Mouse (Mus musculus): Measurements from ENCODE around the gene Pkd1l2. TPM values are rescaled to one million over a fixed set of nuclear protein-coding genes. Genes with fewer than 3 reads are reported as not detected.
A peak's percentile ranks its signal among the peaks of the same experiment; 100 is the strongest.

The Pkd1l2 gene
- total and polyA plus RNA-seq, 2 experiments from 2014 or later = 0.05 to 2.0 TPM

GRCm38 (mm10) chr8:117059021-117059420 is 23.2 kb downstream of the Pkd1l2 start:
- Histone ChIP-seq H3K4me3 (ENCODE audit: low read length) (no peak overlapping the region), H3K27ac (no peak overlapping the region), H3K4me1 (ENCODE audit: insufficient read depth, low read length) (no peaks in the 10 kb centered on the region), H3K36me3 (ENCODE audit: insufficient read depth, low read length) (no peaks in the 10 kb centered on the region), H3K4me2 (ENCODE audit: low read depth, low read length) (no peak overlapping the region), H3K27me3 (ENCODE audit: insufficient read depth, low read length) (no peaks in the 10 kb centered on the region), H3K9ac (replicated peaks; ENCODE audit: low read length) (no peak overlapping the region), H3K9me3 (ENCODE audit: low read length) (no peaks in the 10 kb centered on the region)
- WGBS = 67% methylated on average over 7 of the region's 7 CpGs
- TF ChIP-seq CTCF (IDR thresholded peaks at IDR 0.05; ENCODE audit: low read depth) = no peak
- ATAC-seq (no peak), DNase-seq (ENCODE audit: low spot score) (no peak)

DNA sequence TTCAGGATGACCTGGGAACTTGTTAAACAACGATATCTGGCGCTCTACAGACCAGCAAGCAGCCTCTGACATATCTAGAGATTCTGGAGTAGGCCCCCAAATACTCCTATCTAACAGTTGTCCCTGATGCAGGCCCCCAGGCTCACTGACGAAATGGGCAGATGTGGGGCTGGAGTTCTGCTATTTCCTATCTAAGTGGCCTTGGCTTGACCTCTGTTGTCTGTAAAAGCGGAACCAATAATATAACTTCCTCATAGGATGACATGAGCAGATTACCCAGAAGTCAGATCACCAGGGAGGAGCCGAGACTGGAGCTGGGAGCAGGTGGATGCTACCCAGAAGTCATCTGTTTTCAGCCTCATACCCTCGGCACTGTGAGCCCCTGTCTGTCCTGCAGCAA is 27.2 kb downstream of the Pkd1l2 start:
- no peak for ATAC-seq

GRCm38 (mm10) chr8:117054146-117054545 is 28.1 kb downstream of the Pkd1l2 start:
- no peak for TF ChIP-seq CTCF (IDR thresholded peaks at IDR 0.05; ENCODE audit: low read depth)
- no peak overlapping the region for H3K4me2 ChIP-seq (ENCODE audit: low read depth, low read length)
- no peaks in the 10 kb centered on the region for H3K27me3 ChIP-seq (ENCODE audit: insufficient read depth, low read length)
- H3K9me3 ChIP-seq (ENCODE audit: low read length) = no peaks in the 10 kb centered on the region
- H3K9ac ChIP-seq (replicated peaks; ENCODE audit: low read length) = no peak overlapping the region
- no peak for ATAC-seq
- 82% methylated on average over 3 of the region's 3 CpGs for WGBS
- H3K27ac ChIP-seq = no peak overlapping the region
- H3K4me3 ChIP-seq (ENCODE audit: low read length) = no peak overlapping the region
- H3K36me3 ChIP-seq (ENCODE audit: insufficient read depth, low read length) = no peaks in the 10 kb centered on the region
- no peaks in the 10 kb centered on the region for H3K4me1 ChIP-seq (ENCODE audit: insufficient read depth, low read length)
- DNase-seq (ENCODE audit: low spot score) = no peak

More for the DNA sequence above, 27.2 kb downstream of the Pkd1l2 start:
- H3K27me3 ChIP-seq (ENCODE audit: insufficient read depth, low read length) = no peaks in the 10 kb centered on the region
- H3K9me3 ChIP-seq (ENCODE audit: low read length) = no peaks in the 10 kb centered on the region
- no peak overlapping the region for H3K27ac ChIP-seq
- H3K9ac ChIP-seq (replicated peaks; ENCODE audit: low read length) = no peak overlapping the region
- TF ChIP-seq CTCF (IDR thresholded peaks at IDR 0.05; ENCODE audit: low read depth) = no peak
- DNase-seq (ENCODE audit: low spot score) = no peak
- no peak overlapping the region for H3K4me2 ChIP-seq (ENCODE audit: low read depth, low read length)
- no peaks in the 10 kb centered on the region for H3K36me3 ChIP-seq (ENCODE audit: insufficient read depth, low read length)
- no peaks in the 10 kb centered on the region for H3K4me1 ChIP-seq (ENCODE audit: insufficient read depth, low read length)
- 77% methylated on average over 6 of the region's 6 CpGs for whole genome bisulfite sequencing
- H3K4me3 ChIP-seq (ENCODE audit: low read length) = no peak overlapping the region

- no peaks in the 10 kb centered on the region for H3K36me3 ChIP-seq (ENCODE audit: insufficient read depth, low read length)
- peak; percentile 34 for TF ChIP-seq CTCF (IDR thresholded peaks at IDR 0.05; ENCODE audit: low read depth)
- ATAC-seq (no peak), DNase-seq (ENCODE audit: low spot score) (peak; percentile 9)
- H3K27ac ChIP-seq = no peak overlapping the region
- no peak overlapping the region for H3K4me3 ChIP-seq (ENCODE audit: low read length)
- WGBS = 68% methylated on average over 12 of the region's 12 CpGs
- no peaks in the 10 kb centered on the region for H3K4me1 ChIP-seq (ENCODE audit: insufficient read depth, low read length)
- no peaks in the 10 kb centered on the region for H3K27me3 ChIP-seq (ENCODE audit: insufficient read depth, low read length)
- no peaks in the 10 kb centered on the region for H3K9me3 ChIP-seq (ENCODE audit: low read length)
- no peak overlapping the region for H3K9ac ChIP-seq (replicated peaks; ENCODE audit: low read length)
- no peak overlapping the region for H3K4me2 ChIP-seq (ENCODE audit: low read depth, low read length)
Measured at GRCm38 (mm10) chr8:117053135-117054079, 28.8 kb downstream of the Pkd1l2 start.

GRCm38 (mm10) chr8:117051316-117051715 is 30.9 kb downstream of the Pkd1l2 start:
- whole genome bisulfite sequencing = 71% methylated on average over 9 of the region's 9 CpGs
- Histone ChIP-seq H3K27ac (no peak overlapping the region), H3K4me3 (ENCODE audit: low read length) (no peak overlapping the region), H3K4me2 (ENCODE audit: low read depth, low read length) (no peak overlapping the region), H3K27me3 (ENCODE audit: insufficient read depth, low read length) (no peaks in the 10 kb centered on the region), H3K9me3 (ENCODE audit: low read length) (no peaks in the 10 kb centered on the region), H3K9ac (replicated peaks; ENCODE audit: low read length) (no peak overlapping the region), H3K36me3 (ENCODE audit: insufficient read depth, low read length) (no peaks in the 10 kb centered on the region), H3K4me1 (ENCODE audit: insufficient read depth, low read length) (no peaks in the 10 kb centered on the region)
- DNase-seq (ENCODE audit: low spot score) (no peak), ATAC-seq (no peak)
- TF ChIP-seq CTCF (IDR thresholded peaks at IDR 0.05; ENCODE audit: low read depth) = no peak

GRCm38 (mm10) chr8:117050763-117051162 is 31.5 kb downstream of the Pkd1l2 start:
- Histone ChIP-seq H3K27me3 (ENCODE audit: insufficient read depth, low read length) (no peaks in the 10 kb centered on the region), H3K27ac (no peak overlapping the region), H3K9ac (replicated peaks; ENCODE audit: low read length) (no peak overlapping the region), H3K36me3 (ENCODE audit: insufficient read depth, low read length) (no peaks in the 10 kb centered on the region), H3K4me2 (ENCODE audit: low read depth, low read length) (no peak overlapping the region), H3K4me3 (ENCODE audit: low read length) (no peak overlapping the region), H3K9me3 (ENCODE audit: low read length) (no peaks in the 10 kb centered on the region), H3K4me1 (ENCODE audit: insufficient read depth, low read length) (no peaks in the 10 kb centered on the region)
- DNase-seq (ENCODE audit: low spot score) (no peak), ATAC-seq (no peak)
- no peak for TF ChIP-seq CTCF (IDR thresholded peaks at IDR 0.05; ENCODE audit: low read depth)
- 85% methylated on average over 9 of the region's 9 CpGs for WGBS

GRCm38 (mm10) chr8:117049444-117049843 is 32.8 kb downstream of the Pkd1l2 start:
- ATAC-seq = no peak
- H3K9me3 ChIP-seq (ENCODE audit: low read length) = no peaks in the 10 kb centered on the region
- no peaks in the 10 kb centered on the region for H3K27me3 ChIP-seq (ENCODE audit: insufficient read depth, low read length)
- peak; percentile 9; the same call in 1 of the 2 replicates for TF ChIP-seq CTCF (IDR thresholded peaks at IDR 0.05; ENCODE audit: low read depth)
- H3K36me3 ChIP-seq (ENCODE audit: insufficient read depth, low read length) = no peaks in the 10 kb centered on the region
- H3K4me2 ChIP-seq (ENCODE audit: low read depth, low read length) = no peak overlapping the region
- H3K9ac ChIP-seq (replicated peaks; ENCODE audit: low read length) = no peak overlapping the region
- WGBS = 70% methylated on average over 7 of the region's 7 CpGs
- no peak for DNase-seq (ENCODE audit: low spot score)
- no peak overlapping the region for H3K27ac ChIP-seq
- no peak overlapping the region for H3K4me3 ChIP-seq (ENCODE audit: low read length)
- H3K4me1 ChIP-seq (ENCODE audit: insufficient read depth, low read length) = no peaks in the 10 kb centered on the region
